Mouse (Mus musculus): ENCODE measurements around the gene Olfml1. TPM values are rescaled to one million over a fixed set of nuclear protein-coding genes. Genes with fewer than 3 reads are reported as not detected.

Gene Olfml1
- polyA plus RNA-seq, 1 experiment from 2014 or later, result 36.3 TPM

DNA sequence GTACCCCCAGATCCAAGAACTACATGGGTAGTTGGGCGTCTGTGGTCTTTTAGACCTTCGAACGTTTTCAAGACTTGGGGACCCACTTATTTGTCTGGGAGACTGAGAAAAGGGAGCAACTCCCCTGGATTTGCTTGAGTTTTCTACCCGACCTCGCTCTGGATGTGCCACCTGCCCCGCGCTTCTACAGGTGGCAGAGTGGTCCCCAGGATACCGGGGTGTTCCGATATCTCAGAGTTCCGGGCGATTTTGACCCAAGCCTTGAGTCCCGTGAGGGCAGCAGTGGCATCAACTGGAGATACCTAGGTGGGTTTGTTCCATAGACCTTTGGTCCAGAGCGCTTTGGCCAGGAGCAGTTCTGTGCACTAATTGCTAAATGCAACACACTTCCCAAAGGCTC is 28.2 kb downstream of the Olfml1 start:
- Histone ChIP-seq H3K9me3 (no peaks in the 10 kb centered on the region), H3K27me3 (no peaks in the 10 kb centered on the region), H3K27ac (no peak overlapping the region), H3K9ac (peak overlapping the region; percentile 53), H3K36me3 (peaks cover 13% of the 10 kb centered on the region; the same call in 1 of the 2 replicates), H3K4me2 (replicated peaks) (peak overlapping the region; percentile 95), H3K4me1 (peaks cover 4% of the 10 kb centered on the region; the same call in 1 of the 2 replicates), H3K4me3 (peak overlapping the region; percentile 54)
- 18% methylated on average over 13 of the region's 13 CpGs for WGBS
- ATAC-seq (ENCODE audit: insufficient number of reproducible peaks, insufficient read depth, low FRiP score, low TSS enrichment), result no peak

DNA sequence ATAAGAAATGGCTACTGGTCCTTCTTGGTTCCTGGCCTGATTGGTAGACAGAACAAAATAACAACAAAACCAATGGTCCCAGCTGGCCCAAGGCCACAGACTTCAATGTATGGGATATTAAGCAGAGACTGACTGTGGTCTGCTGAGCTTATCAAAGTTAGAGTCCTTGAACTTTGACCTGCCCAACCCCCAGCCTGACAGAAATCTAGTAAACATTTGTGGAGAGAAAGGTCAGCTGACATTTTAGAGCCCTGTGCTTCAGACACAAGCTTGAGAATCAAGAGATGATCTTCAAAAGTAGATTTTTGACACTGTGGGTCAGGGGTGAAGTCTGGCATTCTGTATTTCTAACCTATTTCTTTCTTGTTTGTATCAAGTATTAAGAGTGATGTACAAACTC is 29.5 kb downstream of the Olfml1 start:
- Histone ChIP-seq H3K36me3 (0 out of 2 replicates have a peak, but pooled peaks cover 6% of the 10 kb centered on the region), H3K27me3 (no peaks in the 10 kb centered on the region), H3K4me3 (no peak overlapping the region), H3K4me1 (peaks cover 4% of the 10 kb centered on the region; the same call in 1 of the 2 replicates), H3K9ac (no peak overlapping the region), H3K9me3 (no peaks in the 10 kb centered on the region), H3K27ac (no peak overlapping the region), H3K4me2 (replicated peaks) (no peak overlapping the region)
- ATAC-seq (ENCODE audit: insufficient number of reproducible peaks, insufficient read depth, low FRiP score, low TSS enrichment), result no peak

DNA sequence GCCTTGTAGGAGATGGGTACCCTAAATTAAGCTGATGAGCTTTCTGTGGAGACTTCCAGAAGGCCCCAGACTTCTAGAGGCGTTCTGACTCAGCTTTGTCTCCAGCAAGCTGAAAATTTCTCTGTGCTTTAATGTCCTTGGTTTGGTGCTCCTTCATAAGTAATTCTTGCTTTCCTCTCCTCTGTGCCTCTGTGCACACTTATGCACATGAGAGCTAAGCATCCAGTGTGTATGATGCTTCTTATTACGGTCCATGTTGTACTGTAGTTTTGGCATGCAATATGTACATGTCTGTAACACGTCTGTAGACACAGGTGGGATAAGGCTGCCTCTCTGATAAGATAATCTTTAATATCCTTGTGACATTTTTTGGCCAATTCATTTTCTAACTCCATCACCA is 30.7 kb downstream of the Olfml1 start:
- WGBS, result 79% methylated on average over 3 of the region's 3 CpGs
- Histone ChIP-seq H3K27me3 (no peaks in the 10 kb centered on the region), H3K4me3 (no peak overlapping the region), H3K36me3 (no peaks in the 10 kb centered on the region), H3K9ac (no peak overlapping the region), H3K9me3 (no peaks in the 10 kb centered on the region), H3K4me2 (replicated peaks) (no peak overlapping the region), H3K27ac (no peak overlapping the region), H3K4me1 (peaks cover 4% of the 10 kb centered on the region; the same call in 1 of the 2 replicates)
- no peak for ATAC-seq (ENCODE audit: insufficient number of reproducible peaks, insufficient read depth, low FRiP score, low TSS enrichment)

DNA sequence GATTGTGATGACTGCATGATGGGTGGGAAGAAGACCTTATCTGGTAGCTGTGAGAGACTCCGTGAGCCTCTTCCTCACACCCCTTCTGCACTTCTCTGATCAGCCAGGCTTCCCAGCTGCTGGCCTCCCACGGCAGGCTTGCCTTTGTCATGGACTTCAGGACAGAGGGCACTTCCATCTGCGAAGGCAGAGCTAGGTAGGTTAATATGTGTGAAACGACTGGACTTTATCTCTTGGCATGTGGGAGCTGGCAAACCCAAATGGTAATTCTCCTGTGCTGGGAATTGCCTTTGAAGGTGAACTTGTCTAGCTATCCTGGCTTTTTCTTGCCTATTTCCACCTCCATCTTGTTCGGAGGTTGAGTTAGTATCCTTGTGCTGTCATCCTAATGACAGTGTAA is 33.4 kb downstream of the Olfml1 start:
- ATAC-seq (ENCODE audit: insufficient number of reproducible peaks, insufficient read depth, low FRiP score, low TSS enrichment), result no peak
- Histone ChIP-seq H3K27ac (no peak overlapping the region), H3K9me3 (no peaks in the 10 kb centered on the region), H3K4me1 (no peaks in the 10 kb centered on the region), H3K27me3 (no peaks in the 10 kb centered on the region), H3K9ac (no peak overlapping the region), H3K4me2 (replicated peaks) (no peak overlapping the region), H3K36me3 (no peaks in the 10 kb centered on the region), H3K4me3 (no peak overlapping the region)
- 75% methylated on average over 5 of the region's 5 CpGs for WGBS

DNA sequence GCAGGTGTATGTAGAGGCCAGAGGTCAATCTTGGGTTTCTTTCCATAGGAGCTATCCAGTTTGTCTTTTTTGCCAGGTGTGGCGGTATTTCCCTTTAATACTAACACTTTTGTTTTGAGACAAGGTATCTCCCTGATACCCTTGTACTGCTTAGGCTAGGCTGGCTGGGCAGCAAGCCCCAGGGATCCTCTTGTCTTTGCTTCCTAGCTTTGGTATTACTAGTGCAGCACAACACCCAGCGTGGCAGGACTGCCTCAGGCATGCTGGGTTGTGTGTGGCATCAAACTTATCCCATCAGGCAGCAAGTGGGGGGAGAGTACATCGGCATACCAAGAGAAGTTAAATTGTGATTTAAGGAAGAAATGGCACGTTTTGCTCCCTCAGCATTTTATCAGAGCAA is 35.3 kb downstream of the Olfml1 start:
- no peak for ATAC-seq (ENCODE audit: insufficient number of reproducible peaks, insufficient read depth, low FRiP score, low TSS enrichment)
- Histone ChIP-seq H3K4me1 (no peaks in the 10 kb centered on the region), H3K27ac (no peak overlapping the region), H3K27me3 (no peaks in the 10 kb centered on the region), H3K9me3 (no peaks in the 10 kb centered on the region), H3K4me2 (replicated peaks) (no peak overlapping the region), H3K36me3 (no peaks in the 10 kb centered on the region), H3K9ac (no peak overlapping the region), H3K4me3 (no peak overlapping the region)
- WGBS, result 78% methylated on average over 4 of the region's 4 CpGs

DNA sequence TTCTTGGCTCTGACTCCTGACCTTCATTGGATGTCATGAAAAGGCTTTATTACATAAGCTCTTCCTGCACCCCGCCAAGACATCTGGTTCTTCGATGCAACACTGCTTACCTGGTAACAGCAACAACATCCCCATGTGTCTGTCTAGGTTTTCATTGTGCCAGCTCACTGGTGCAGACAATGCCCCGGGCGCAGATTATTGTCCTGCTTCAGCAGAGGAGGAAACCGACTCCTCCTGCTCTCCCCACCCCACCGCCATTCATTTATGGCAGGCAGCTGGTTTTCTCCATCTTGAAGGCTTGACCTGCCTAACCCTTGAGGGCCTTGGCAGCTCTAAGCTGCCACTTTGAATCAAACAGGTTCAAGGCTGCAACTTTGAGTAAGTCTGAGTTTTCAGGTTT is 35.7 kb downstream of the Olfml1 start:
- no peaks in the 10 kb centered on the region for H3K9me3 ChIP-seq
- no peak overlapping the region for H3K4me3 ChIP-seq
- H3K9ac ChIP-seq, result no peak overlapping the region
- H3K36me3 ChIP-seq, result no peaks in the 10 kb centered on the region
- H3K27ac ChIP-seq, result no peak overlapping the region
- H3K4me1 ChIP-seq, result no peaks in the 10 kb centered on the region
- WGBS, result 61% methylated on average over 6 of the region's 6 CpGs
- H3K27me3 ChIP-seq, result no peaks in the 10 kb centered on the region
- H3K4me2 ChIP-seq (replicated peaks), result no peak overlapping the region
- no peak for ATAC-seq (ENCODE audit: insufficient number of reproducible peaks, insufficient read depth, low FRiP score, low TSS enrichment)

DNA sequence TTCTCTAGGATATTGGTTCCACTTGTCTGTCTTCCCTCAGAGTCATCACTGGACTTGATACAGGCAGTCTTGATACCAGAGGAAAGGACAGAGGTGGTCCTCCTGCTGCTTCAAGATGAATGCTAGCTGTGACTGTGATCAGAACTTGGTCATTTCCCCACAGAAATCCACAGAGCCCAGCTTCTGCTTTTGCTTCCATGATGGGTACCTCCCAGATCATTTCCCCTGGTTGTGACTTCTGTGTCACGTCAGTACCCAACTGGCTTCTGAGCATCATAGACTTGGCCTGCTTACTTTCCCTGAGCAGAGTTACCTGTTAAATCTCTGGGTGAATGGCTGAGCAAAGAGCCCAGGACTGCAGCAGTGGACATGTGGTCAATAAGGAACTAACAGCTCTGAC is 40.5 kb downstream of the Olfml1 start:
- Histone ChIP-seq H3K4me2 (replicated peaks) (no peak overlapping the region), H3K9me3 (no peaks in the 10 kb centered on the region), H3K4me1 (no peaks in the 10 kb centered on the region), H3K27ac (no peak overlapping the region), H3K4me3 (no peak overlapping the region), H3K27me3 (no peaks in the 10 kb centered on the region), H3K36me3 (no peaks in the 10 kb centered on the region), H3K9ac (no peak overlapping the region)
- 91% methylated on average over 1 of the region's 1 CpGs for WGBS
- no peak for ATAC-seq (ENCODE audit: insufficient number of reproducible peaks, insufficient read depth, low FRiP score, low TSS enrichment)

DNA sequence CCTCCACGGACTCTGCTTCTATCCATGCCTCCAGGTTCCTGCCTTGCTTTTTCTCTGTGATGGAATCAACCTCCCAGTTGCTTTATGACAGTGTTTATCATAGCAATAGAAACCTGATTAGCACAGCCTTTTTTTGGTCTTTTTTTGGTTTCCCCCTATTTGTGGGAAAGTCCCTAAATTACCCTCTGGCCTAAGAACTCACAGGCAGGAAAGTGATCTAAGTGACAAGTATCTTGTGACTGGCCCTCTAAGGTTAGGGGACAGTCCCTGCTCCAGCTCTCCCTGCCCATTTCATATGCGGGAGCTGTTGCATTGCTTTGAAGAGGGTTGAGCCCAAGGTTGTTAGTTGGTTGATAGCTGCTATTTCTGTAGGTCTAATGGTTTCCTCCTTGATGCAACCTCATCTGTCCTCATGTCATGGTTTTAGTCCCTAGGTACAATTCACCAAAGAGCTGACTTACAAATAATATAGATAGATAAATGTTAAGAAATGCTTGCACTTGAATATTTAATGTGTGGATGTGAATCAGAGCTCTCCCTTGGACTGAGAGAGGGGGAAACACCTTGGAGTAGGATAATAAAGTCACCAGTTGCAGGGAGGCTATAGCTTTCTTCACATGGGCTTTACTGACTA is 42.5 kb downstream of the Olfml1 start:
- Histone ChIP-seq H3K4me2 (replicated peaks) (no peak overlapping the region), H3K9ac (no peak overlapping the region), H3K4me3 (no peak overlapping the region), H3K27ac (no peak overlapping the region), H3K36me3 (no peaks in the 10 kb centered on the region), H3K9me3 (no peaks in the 10 kb centered on the region), H3K27me3 (no peaks in the 10 kb centered on the region), H3K4me1 (no peaks in the 10 kb centered on the region)
- WGBS, result 85% methylated on average over 2 of the region's 2 CpGs
- ATAC-seq (ENCODE audit: insufficient number of reproducible peaks, insufficient read depth, low FRiP score, low TSS enrichment), result no peak

DNA sequence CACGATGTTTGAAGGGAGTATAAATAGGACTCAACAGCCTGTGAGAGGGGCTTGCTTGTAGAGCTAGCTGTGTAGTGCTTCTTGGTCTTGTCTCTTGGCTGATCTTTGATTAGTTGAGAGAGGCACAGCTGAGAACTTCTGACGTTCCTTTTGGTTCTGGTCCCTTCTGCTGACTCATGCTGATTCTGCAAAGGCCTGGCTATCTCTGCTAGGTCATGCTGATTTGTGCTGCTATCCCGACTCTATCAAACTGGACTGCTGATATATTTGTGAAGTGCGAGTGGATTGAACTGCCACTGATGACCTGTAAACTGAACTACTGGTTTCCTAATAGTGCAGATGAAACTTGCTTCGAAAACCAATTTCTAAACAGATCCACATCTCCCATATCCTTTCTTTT is 43.6 kb downstream of the Olfml1 start:
- Histone ChIP-seq H3K4me3 (no peak overlapping the region), H3K27ac (no peak overlapping the region), H3K27me3 (no peaks in the 10 kb centered on the region), H3K4me2 (replicated peaks) (no peak overlapping the region), H3K36me3 (no peaks in the 10 kb centered on the region), H3K4me1 (no peaks in the 10 kb centered on the region), H3K9me3 (no peaks in the 10 kb centered on the region), H3K9ac (no peak overlapping the region)
- ATAC-seq (ENCODE audit: insufficient number of reproducible peaks, insufficient read depth, low FRiP score, low TSS enrichment), result no peak
- 89% methylated on average over 5 of the region's 5 CpGs for WGBS

DNA sequence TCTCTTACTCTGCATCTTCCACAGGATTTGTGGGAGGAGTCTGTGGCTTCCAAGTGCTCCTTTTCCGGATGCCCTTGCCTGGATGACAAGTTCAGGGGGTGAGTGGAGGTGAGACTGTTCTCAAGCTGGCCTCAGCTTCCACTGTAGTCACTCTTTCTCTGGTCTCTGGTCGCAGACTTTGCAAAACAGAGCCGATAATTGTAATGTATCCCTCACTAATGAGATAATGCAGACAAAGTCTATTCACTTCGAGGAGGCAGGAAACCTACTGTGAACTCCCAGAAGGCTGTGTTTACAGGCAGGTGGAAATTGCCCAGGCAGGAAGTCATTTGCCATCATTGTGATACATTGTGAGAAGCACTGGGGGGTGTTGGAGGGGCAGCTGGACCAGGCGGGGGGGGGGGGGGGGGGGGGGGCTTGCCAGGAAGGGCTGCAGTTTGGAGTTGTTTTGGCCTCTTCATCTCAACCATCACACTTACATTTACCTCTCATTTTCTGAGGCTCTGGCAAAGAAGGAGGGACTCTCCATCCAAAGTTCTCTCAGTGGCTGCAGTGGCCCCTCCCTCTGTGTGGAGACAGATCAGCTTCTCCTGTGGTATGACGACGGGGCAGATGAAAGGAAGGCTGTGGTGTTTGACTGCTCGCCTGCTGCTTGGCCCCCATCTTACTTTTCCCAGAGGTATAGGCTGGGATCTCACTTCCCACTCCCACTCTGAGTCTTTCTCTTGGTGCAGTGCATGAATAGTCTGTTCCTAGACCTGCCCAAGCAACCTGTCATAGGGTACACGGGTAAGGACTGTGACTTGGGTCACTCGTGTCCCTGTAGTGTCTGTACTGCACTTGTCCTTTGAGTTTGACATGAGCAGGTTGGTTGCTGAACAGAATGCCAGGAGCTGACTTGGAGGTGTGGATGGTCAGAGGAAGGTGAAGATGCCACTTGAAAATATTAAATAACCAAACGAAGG is 51.1 kb downstream of the Olfml1 start:
- no peaks in the 10 kb centered on the region for H3K36me3 ChIP-seq
- H3K27ac ChIP-seq, result no peak overlapping the region
- no peak overlapping the region for H3K4me3 ChIP-seq
- peaks cover 12% of the 10 kb centered on the region for H3K4me1 ChIP-seq
- 0 out of 2 replicates have a peak, but pooled peaks have one; percentile 38 for ATAC-seq (ENCODE audit: insufficient number of reproducible peaks, insufficient read depth, low FRiP score, low TSS enrichment)
- no peak overlapping the region for H3K4me2 ChIP-seq (replicated peaks)
- 31% methylated on average over 10 of the region's 11 CpGs for WGBS
- no peak overlapping the region for H3K9ac ChIP-seq
- no peaks in the 10 kb centered on the region for H3K27me3 ChIP-seq
- no peaks in the 10 kb centered on the region for H3K9me3 ChIP-seq

DNA sequence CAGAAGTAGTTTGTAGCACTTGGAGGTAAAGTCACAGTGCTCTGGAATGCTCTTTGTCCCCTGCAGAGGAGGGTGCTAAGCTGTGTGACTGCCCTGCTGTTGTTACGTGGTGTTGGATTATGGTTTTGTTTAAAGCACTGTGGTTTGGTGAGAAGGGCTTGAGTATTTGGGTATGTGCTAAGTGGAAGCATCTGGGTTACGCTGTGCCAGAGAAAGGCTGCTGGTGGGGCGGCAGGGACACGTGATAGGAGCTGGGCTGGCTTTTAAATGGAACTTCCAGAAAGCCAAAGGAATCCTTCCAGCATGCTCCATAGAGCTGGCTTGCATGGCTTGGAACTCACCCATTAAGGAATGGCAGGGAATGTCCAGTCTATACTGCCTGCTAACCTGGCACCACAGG is 52.0 kb downstream of the Olfml1 start:
- no peak overlapping the region for H3K4me2 ChIP-seq (replicated peaks)
- H3K36me3 ChIP-seq, result no peaks in the 10 kb centered on the region
- H3K4me3 ChIP-seq, result no peak overlapping the region
- WGBS, result 22% methylated on average over 4 of the region's 4 CpGs
- no peak overlapping the region for H3K27ac ChIP-seq
- peaks cover 12% of the 10 kb centered on the region for H3K4me1 ChIP-seq
- no peaks in the 10 kb centered on the region for H3K9me3 ChIP-seq
- ATAC-seq (ENCODE audit: insufficient number of reproducible peaks, insufficient read depth, low FRiP score, low TSS enrichment), result peak; percentile 72
- H3K9ac ChIP-seq, result no peak overlapping the region
- no peaks in the 10 kb centered on the region for H3K27me3 ChIP-seq

DNA sequence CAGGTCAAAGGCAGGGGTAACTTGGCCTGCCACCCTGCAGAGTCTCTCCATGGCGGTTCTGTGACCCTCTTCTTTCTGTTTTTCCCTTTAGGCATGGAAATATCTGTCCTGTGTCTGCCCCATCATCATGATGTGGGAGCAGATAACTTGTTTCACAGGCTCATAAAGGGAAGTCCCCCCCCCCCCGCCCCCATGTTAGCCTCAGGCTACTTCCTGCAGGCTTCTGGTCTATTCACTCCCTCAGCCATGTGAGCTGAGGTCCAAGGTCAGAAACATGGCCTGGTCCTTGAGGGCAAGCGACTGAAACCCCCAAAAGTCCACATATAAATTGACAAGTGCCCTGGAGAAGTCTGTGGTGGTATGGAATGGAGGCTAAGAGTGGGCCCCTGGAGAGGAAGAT is 52.9 kb downstream of the Olfml1 start:
- H3K27ac ChIP-seq, result no peak overlapping the region
- H3K4me2 ChIP-seq (replicated peaks), result no peak overlapping the region
- no peaks in the 10 kb centered on the region for H3K9me3 ChIP-seq
- WGBS, result 55% methylated on average over 3 of the region's 3 CpGs
- ATAC-seq (ENCODE audit: insufficient number of reproducible peaks, insufficient read depth, low FRiP score, low TSS enrichment), result no peak
- no peak overlapping the region for H3K4me3 ChIP-seq
- peaks cover 12% of the 10 kb centered on the region for H3K4me1 ChIP-seq
- H3K36me3 ChIP-seq, result no peaks in the 10 kb centered on the region
- no peaks in the 10 kb centered on the region for H3K27me3 ChIP-seq
- no peak overlapping the region for H3K9ac ChIP-seq

Data from embryonic facial prominence, embryonic 12.5 days (tissue).